Mouse (Mus musculus) brain, embryonic 18.5 days (tissue): ENCODE results near the gene Cby3.
A peak's percentile ranks its signal among the peaks of the same experiment; 100 is the strongest.
"Not testable (repeated sequence)": the region's sequence is repeated elsewhere in the genome, so short reads cannot be mapped to it uniquely, and the experiment has no call there.

Experiments used
- DNase-seq: peaks from one replicate; pipeline ENCODE4 v3.0.0-alpha.2; 2012; ENCODE audit warnings: low read depth, low spot score

The Cby3 gene

DNA sequence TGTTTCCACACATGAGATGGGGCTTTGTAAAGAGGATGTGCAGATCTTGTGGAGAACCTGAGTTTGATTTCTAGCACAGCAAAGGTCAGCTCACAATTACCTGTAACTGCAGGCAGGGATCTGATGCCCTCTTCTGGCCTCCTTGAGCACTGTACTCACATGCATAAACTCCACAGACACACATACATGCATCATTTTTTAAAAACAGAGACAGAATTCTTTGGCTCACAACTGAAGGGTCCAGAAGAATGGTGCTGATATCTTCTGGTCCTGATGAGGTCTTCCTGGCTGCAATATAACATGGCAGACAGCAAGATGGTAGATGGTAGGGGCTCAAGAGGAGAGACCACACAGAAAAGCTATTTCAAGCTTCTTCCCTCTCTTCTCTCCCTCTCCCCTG is at the start of gene Cby3:
TSS of gene Cby3 (plus strand) at position 301 of the 400 bp plus-strand sequence.
- DNase-seq = no peak

DNA sequence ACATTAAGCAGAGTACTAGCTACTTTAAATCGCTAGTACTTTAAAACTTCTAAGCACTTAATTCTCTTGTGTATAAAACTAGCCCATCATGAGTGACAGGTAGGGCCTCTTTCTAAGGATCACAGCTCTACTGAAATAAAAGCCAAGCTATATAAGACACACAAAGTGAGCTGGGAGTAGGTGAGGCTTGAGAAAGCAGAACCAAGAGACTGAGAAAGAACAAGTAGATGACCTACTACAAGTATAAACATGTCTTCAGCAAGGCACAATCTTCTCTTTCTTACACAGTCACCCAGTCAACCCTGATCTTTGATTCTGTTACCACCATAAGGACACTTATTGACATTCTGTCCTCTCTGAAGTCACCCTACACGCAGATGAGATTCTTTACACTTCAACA is 41.5 kb upstream of the Cby3 start:
- no peak for DNase-seq

DNA sequence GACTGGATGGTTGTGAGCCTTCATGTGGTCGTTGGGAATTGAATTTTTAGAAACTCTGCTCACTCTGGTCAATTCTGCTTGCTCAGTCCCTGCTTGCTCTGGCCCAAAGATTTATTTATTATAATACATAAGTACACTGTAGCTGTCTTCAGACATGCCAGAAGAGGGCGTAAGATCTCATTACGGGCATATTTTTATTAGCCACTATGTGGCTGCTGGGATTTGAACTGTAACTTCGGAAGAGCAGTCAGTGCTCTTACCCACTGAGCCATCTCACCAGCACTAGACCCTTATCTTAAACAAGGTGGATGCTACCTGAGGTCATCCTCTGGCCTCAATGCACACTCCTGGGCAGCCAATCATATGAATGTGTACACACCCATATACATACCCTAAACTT is 34.9 kb upstream of the Cby3 start:
- not testable (repeated sequence) for DNase-seq

DNA sequence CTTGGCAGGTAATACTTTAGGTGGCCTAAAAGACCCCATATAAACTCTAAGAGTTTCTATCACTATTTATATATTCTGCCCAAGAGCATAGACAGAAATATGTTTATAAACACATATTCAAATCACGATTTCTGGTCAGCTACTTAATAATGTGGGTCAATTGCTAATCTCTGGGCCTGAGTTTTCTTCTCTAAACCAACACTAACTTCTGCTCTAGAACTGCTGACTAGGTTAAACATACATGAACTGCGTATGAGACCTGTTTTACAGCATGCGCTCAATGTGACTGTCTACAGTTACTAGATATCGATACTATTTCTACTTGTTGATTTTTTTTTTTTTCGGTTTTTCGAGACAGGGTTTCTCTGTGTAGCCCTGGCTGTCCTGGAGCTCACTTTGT is 33.0 kb upstream of the Cby3 start:
- DNase-seq = no peak

DNA sequence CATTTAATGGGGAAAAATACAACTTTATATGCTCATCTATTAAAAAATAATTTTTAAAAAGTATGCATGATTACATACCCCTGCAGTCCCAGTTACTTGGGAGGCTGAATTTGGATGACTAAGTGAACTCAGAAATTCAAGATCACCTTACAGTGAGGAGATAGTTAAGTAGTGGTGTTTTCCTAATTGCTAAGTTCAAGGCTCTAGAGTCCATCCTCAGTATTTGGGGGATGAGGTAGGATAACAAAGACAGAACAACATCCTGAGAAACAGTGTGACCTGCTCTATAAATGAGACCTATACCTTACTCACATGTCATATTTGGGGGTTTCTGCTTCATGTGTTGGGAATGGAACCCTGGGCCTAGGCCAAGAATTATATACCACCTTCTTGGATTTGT is 31.9 kb upstream of the Cby3 start:
- no peak for DNase-seq

DNA sequence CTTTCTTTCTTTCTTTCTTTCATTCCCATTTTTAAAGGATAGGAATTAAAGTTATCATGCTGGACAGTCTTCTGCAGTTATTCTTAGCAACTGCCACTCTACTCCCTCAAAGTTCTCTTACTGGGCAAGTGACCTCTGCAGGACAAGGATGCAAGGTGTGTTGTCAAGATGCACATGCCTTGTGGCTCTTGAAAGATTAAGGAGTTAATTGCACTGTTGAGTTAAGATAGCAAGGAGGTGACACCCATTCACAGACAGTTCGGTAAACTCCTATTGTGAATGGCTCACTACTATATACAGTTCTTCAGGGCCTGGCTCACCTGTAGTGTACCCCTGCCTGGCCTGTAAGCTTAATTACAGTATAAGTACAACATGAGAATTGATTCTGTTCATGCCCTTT is 30.4 kb upstream of the Cby3 start:
- DNase-seq = no peak

DNA sequence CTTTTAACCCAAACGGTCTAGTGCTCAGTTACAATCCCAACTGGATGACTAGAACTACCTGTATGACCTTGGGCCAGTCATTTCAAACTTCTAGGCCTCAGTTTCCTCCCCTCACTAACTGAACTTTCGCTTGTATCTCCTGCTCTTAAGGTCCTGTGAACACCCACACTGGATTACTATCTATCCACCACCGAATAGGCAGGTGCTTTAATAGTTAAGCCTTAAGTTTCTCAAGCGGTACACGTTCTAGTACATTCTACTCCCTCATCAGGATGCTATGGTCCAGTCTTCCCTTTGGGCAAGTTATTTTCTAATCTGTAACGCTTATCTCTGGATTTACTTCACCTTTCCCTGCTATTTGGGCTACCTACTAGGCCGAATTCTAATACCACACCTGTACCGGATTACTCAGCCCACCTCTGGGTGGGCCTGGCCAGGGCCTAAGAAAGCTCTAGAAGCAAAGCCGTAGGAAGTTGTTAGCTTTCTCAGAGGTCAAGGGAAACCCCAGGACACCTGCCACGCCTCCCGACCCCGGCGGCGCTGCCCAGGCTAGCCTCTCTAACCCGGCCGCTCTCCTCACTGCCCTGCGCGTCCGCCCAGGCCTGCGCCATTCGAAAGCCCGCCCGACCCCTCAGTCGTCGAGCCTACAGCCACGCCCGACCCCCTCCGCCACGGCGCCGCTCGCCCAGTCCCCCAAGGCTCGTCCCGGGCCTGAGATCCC is 29.4 kb upstream of the Cby3 start:
- DNase-seq = no peak

DNA sequence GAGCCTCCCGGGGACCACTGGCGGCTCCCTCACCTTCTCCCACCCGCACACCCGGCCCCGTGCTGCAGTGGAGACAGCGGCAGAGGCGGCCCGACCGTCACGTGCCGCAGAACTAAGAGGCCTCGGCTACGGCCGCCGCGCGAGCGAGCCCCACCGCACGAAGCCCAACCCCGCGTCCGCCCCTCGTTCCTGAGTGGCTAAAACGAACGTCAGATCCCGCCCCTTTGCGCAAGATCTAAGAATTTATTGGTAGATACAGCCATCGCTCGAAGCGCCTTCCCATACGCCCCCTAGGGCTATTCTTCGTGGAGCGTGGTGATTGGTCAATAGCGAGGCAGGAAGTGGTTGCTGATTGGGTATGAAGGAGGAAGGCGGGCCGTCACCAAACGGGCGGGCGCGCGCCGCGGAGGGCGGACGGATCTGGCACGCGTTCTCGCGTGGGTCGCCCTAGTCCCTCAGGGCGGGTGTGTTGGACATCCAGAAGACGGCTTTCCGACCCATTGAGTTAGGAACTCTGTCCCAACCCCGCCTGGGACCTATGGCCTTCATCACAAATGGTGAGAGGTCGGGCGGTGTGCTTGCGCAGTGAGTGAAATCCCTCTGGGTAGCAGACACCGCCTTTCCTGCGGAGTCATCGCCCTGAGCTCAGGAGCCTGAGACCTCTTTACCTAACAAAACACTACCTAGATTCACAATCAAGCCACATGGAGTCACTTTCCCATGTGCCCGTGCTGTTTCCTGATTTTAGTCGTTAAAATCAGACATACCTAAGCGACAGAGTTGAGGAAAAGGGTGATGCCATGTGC is 28.6 kb upstream of the Cby3 start, which contains the start of gene Canx:
TSS of gene Canx (minus strand) at position 178 of the 806 bp plus-strand sequence.
- DNase-seq = peak; percentile 99

DNA sequence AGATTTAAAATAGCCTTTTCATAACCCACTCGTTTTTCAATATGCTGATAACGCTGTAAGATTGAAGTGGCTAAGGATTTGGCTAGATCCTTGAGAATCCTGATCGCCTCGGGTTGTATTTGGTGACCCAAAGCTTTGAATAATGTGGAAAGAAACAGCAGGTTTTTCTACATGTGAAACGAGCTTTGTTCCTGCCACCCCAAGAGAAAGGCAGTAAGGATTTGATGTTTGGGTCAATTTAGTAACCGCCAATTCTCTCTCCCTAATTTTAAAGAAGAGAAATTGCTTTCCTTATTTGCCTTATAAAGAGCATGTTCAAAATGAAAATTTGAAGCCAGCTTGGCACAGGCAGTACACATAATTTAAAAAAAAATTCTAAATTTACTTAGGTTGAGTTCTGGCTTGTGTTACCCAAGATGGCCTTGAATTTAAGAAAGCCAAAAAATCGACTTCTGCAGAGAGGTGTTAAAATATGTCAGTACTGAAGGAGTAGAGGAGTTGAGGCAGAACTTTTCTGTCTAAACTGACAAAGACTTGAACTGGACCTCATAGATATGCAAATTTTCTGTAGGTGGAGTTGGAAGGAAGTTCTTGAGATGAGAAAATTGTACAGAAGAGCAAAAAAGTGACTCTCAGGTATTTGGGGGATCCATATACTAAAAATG is 27.8 kb upstream of the Cby3 start:
- no peak for DNase-seq

DNA sequence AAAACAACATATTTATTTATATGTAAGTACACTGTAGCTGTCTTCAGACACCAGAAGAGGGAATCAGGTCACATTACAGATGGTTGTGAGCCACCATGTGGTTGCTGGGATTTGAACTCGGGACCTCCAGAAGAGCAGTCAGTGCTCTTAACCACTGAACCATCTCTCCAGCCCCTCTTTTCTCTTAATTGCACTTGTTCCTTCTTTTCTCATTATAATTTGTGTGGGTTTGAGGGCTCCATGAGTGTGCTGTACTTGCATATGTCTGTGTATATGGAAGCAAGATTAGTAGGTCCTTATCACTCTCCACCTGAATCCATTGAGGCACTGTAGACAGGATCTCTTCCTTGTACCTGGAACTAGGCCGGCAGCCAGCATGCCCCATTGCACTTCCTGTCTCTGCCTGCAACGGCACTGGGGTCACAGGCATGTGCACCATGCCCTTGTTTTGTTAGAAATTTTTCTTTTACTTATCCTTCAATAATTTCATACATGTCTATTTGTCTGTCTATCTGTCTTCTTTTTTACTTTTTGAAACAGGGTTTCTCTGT is 26.1 kb upstream of the Cby3 start:
- no peak for DNase-seq

DNA sequence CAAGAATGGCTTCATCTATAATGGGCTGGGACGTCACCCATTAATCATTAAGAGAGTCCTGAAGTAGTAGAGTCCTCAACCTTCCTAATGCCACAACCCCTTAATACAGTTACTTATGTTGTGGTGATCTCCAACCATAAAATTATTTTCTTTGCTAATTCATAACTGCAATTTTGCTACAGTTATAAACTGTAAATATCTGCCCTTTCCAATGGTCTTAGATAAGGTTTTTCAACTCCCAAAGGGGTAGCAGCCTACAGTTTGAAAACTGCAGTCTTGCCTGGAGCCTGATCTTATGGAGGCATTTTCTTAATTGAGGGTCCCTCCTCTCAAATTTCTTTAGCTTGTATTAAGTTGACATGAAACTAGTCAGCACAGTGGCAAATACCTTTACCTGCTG is 24.9 kb upstream of the Cby3 start:
- DNase-seq = no peak

DNA sequence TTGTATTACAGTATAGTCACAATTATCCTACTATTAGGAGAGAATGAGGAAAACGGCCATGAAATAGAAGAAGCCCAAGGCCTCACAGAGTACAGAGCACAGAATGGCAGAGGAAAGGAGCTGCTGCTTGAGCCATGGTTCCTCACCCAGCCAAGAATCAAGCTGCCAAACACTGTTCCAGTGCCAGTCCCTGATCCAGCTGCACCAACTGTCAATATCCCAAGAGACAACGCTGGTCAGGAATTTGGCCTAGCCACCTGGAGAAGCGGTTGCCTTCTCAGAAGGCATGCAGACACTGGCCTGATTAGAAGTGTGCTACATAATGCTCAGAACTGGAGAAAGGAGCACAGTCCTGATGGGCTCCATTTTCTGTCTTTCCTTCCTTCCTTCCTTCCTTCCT is 21.1 kb upstream of the Cby3 start:
- no peak for DNase-seq

DNA sequence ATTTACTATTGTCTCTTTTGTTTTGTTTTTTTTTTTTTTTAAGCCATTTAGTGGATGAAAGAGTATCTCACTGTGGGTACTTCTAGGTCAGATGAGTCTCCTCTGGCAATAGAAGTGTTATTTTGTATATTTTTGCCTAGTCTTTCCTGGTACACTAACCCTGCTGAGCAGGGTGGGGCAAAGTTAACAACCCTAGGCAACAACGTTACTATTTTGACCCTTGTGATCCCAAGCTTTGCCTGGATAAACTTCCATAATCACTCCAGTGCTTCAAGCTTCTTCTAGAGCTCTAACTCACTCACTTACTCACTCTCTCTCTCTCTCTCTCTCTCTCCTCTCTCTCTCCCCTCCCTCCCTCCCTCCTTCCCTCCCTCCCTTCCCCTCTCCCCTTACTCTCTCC is 18.1 kb upstream of the Cby3 start:
- no peak for DNase-seq

DNA sequence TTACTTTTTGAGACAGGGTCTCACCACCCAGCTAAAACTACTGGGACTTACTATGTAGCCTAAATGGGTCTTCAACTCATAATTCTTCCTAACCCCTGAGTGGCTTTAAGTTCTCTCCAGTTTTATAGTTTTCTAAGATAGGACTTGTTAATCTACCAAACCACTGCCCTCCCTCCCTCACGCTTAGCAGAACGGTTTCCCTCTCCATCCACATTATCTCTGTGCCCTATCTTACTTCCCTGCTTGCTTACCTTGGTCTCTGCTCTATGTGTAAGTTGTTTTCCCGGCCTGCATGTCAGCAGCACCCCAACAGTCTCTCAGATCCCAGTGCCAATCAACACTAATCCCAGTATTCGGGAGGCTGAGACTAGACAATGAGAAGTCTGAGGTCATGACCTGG is 17.4 kb upstream of the Cby3 start:
- no peak for DNase-seq

DNA sequence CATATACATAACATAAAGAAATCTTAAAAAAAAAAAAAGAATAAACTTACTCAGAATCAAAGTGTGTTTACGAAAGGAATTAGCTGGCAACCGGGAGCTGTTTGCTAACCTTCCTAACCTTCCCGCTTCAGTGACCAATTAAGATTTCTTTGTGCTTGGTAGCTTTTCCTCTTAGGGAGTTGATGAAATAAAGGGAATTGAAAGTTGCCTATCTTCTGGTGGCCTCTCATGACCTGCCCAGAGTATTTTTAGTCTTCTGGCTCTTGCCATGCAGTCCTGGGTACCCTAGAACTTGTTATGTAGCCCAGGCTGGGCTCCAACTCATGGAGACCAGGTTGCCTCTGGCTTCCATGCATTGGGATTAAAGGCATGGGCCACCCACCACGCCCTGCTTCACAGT is 8.8 kb upstream of the Cby3 start:
- DNase-seq = no peak

DNA sequence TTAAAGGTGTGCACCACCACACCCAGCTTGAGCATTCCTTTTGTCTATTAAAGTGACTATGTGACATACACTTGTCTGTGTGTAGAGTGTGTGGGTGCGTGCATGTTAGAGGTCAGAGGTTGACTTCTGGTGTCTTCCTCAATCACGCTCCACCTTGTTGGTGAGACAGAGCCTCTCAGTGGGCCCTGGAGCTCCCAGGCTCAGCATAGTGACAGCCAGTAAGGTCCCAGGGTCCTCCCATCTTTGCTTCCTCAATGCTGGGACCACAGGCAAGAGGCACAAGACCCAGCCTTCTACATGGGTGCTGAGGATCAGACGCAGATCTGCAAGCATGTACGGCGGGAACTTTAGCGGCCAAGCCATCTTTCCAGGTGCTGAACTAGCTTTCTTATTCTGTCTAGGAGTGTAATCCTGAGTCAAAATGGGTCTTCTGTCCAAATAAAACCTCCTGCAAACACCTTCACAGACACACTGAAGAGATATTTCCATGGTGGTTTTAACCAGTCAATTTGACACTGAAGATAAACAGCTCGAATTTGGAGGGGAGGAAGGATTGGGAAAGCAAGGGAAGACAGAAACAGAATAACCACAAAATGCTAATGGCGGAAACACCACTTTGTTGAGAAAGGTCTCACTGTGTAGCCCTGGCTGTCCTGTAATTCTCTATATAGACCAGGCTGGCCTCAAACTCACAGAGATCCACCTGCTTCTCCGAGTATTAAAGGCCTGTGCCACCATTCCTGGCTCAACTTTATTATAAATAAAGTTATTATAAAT is 7.8 kb upstream of the Cby3 start:
- DNase-seq = no peak

DNA sequence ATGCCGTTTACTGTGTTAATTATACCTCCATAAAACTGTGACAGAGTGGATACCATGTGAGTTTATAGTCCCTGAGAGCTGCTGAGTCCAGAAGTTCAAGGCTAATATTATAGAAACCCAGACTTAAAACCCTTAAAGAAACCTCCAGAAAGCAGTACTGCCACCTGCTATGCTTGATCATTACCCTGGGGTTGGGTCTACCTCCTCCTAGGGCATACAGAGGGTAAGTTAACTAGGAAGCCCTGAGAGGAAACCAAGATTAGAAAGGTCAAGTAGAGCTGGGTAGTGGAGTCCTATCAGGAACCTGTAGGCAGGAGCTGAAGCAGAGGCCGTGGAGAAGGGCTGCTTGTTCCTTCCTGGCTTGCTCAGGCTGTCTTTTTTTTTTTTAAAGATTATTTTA is 2.1 kb upstream of the Cby3 start:
- no peak for DNase-seq

DNA sequence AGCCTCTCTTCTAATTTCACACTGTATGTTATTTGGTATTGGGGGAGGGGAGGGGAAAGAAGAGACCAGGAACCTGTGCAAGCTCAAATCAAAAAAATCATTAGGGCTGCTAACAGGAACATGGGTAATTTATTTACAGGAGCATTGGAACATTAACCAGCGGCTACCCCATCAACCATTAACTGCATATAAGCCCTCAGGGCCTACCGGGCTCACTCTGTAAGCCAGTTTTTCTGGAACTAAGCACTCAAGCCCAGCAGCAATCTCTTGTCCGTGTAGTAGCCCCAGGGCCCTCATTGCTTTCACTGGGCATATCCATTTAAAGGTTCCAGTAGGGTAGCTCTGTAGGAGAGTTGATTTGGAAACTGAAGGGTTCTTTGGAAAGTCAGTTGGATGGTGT is 589 bp downstream of the Cby3 start:
- no peak for DNase-seq

DNA sequence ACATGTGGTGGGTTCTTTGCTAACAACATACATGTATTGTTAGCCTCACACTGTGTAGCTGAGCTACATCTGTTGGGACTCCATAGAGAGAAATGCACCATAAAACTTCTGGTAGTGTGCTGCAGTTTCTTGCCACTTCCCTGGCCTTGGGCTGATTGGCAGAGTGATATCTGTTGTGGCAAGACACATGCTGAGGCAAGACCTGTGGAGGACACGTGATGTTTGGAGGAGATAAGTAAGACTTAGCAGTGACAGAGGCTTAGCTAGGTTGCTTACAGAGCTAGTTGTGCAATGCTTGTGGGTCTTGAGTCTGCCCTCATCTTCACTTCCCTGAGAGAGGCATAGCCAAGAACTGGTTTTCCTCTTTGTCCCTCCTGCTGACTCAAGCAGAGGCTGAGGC is 1.1 kb downstream of the Cby3 start:
- no peak for DNase-seq

DNA sequence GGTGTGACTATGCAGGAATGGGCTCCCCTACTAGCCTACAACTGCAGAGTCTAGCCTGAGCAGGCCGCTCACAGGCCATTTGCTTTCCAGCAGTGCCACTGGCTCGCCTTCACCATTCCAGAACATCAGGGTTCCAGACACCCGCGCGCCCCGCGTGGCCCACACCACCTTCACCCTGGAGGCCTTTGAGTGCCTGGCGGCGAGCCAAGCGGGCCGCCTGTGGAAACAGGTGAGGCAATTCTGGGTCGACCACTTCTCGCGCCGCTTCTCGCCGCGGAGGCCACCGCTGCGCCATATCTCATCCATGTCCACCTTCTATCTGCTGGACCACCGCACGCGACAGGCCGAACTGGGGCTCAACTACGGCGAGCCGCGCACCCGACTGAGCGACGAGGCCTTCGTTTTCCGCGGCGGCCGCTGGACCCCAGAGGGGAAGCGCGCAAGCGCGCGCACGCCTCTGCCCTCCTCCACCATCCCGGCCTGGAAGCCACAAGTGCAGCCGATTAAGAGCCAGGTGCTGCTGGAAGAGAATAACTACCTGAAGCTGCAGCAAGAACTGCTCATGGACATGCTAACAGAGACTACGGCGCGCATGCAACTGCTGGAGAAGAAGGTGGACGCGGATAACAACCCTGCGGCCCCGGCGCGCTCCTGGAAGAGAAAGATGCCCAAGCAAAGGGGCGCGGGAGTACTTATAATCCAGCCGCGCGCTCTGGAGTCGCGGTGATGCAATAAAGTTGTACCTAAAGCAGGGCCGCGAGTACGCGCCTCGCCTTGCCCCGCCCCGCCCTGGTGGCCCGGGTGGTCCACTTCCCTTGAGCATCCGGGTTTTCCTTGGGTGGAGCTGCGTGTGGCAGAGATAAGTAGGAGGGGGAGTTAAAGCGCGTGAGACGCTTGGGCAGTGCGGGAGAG is 4.9 kb downstream of the Cby3 start:
- peak; percentile 30 for DNase-seq

DNA sequence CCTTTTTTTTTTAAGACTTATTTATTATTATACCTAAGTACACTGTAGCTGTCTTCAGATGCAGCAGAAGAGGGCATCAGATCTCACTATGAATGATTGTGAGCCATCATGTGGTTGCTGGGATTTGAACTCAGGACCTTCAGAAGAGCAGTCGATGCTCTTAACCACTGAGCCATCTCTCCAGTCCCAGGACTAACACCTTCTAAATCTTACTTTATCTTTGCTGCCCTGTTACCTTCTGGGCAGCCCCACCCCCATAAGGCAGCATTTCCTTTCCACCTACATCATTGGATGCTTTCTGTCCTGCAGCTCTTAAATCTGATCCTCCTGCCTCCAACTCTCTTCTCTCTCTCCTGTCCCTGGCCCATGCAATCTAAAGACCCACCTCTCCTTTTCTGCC is 7.0 kb downstream of the Cby3 start:
- not testable (repeated sequence) for DNase-seq
